Mouse (Mus musculus) kidney, embryonic 16.5 days (tissue): ENCODE data around the gene Tcp1. TPM values are rescaled to one million over a fixed set of nuclear protein-coding genes. Genes with fewer than 3 reads are reported as not detected.
A peak's percentile ranks its signal among the peaks of the same experiment; 100 is the strongest.

ENCODE experiments used
- ATAC-seq: fragments of 200-750 bp; cut with Nextera tagmentation; 2 replicates; pipeline ENCODE4 v1.8.0; 2017; ENCODE audit warnings: moderate TSS enrichment; ENCODE audit not compliant: low FRiP score, low TSS enrichment
- H3K27ac ChIP-seq: fragments of 300-500 bp; sonication (generic); 2 replicates; pipeline ENCODE4 v1.5.1; 2014; ENCODE audit warnings: low read length
- H3K27me3 ChIP-seq: fragments of 300-500 bp; sonication (generic); 2 replicates; pipeline ENCODE4 v1.6.1; 2014; ENCODE audit warnings: low read length, control low read depth, mixed read lengths; ENCODE audit not compliant: insufficient read depth
- H3K36me3 ChIP-seq: fragments of 300-500 bp; sonication (generic); 2 replicates; pipeline ENCODE4 v1.6.1; 2014; ENCODE audit warnings: low read length, control low read depth, mixed read lengths; ENCODE audit not compliant: insufficient read depth
- H3K4me1 ChIP-seq: fragments of 300-500 bp; sonication (generic); 2 replicates; pipeline ENCODE4 v1.6.1; 2014; ENCODE audit warnings: low read length, control low read depth, mixed read lengths; ENCODE audit not compliant: insufficient read depth
- H3K4me2 ChIP-seq: fragments of 300-500 bp; sonication (generic); replicated peaks from 2 replicates; pipeline ENCODE4 v1.6.1; 2014; ENCODE audit warnings: low read depth, low read length
- H3K4me3 ChIP-seq: fragments of 300-500 bp; sonication (generic); 2 replicates; pipeline ENCODE4 v1.5.1; 2014; ENCODE audit warnings: mild to moderate bottlenecking, low read length
- H3K9ac ChIP-seq: fragments of 300-500 bp; sonication (generic); replicated peaks from 2 replicates; pipeline ENCODE4 v1.6.1; 2014; ENCODE audit warnings: low read length
- H3K9me3 ChIP-seq: fragments of 300-500 bp; sonication (generic); 2 replicates; pipeline ENCODE4 v1.6.1; 2016; ENCODE audit warnings: low read length, control low read depth
- WGBS: fragments of 180-500 bp; shearing (Covaris S2); extraction: QIAGEN DNeasy Blood & Tissue Kit; methylation state at CpG from one replicate; pipeline ENCODE4 v1.1.7; 2014; 5-methylcytosine and 5-hydroxymethylcytosine counted together
- polyA plus RNA-seq: library from polyadenylated mRNA; unstranded; fragments of >200 nt; fragmentation: Nextera tagmentation; extraction: Ambion mirVana; gene quantifications from 2 replicates; pipeline ENCODE4 v1.2.1, GENCODE M21; 2015

The Tcp1 gene
- 383 and 391 TPM in 2 replicates for polyA plus RNA-seq

- under 1% methylated on average over 18 of the region's 18 CpGs for WGBS
- no peaks in the 10 kb centered on the region for H3K9me3 ChIP-seq
- H3K27ac ChIP-seq, result peak within 1 kb of the TSS; percentile 95
- peak within 1 kb of the TSS; percentile 99 for H3K9ac ChIP-seq
- ATAC-seq, result 0 out of 2 replicates have a peak, but pooled peaks have one; percentile 14
- peak within 1 kb of the TSS; percentile 93 for H3K4me3 ChIP-seq
- peaks cover 40% of the 10 kb centered on the region for H3K36me3 ChIP-seq
- peaks cover 13% of the 10 kb centered on the region for H3K4me1 ChIP-seq
- no peaks in the 10 kb centered on the region for H3K27me3 ChIP-seq
- peak within 1 kb of the TSS; percentile 91 for H3K4me2 ChIP-seq
Measured at GRCm38 (mm10) chr17:12915488-12915880, at the start of gene Tcp1. Gene Tcp1, plus strand, starts transcription at chr17:12915701.

GRCm38 (mm10) chr17:12866853-12867252 lies 48.6 kb upstream of the Tcp1 start:
- 83% methylated on average over 10 of the region's 10 CpGs for WGBS
- Histone ChIP-seq H3K9ac (no peak overlapping the region), H3K27ac (no peak overlapping the region), H3K36me3 (no peaks in the 10 kb centered on the region), H3K4me2 (no peak overlapping the region), H3K9me3 (no peaks in the 10 kb centered on the region), H3K4me1 (no peaks in the 10 kb centered on the region), H3K27me3 (no peaks in the 10 kb centered on the region), H3K4me3 (no peak overlapping the region)
- ATAC-seq, result no peak

GRCm38 (mm10) chr17:12868043-12868442 lies 47.5 kb upstream of the Tcp1 start, which contains the start of gene Mas1:
Gene Mas1, minus strand, starts transcription at chr17:12868143.
- Histone ChIP-seq H3K9me3 (no peaks in the 10 kb centered on the region), H3K27ac (no peak within 1 kb of the TSS), H3K9ac (no peak within 1 kb of the TSS), H3K4me2 (no peak within 1 kb of the TSS), H3K4me1 (no peaks in the 10 kb centered on the region; the same call in 1 of the 2 replicates), H3K36me3 (no peaks in the 10 kb centered on the region), H3K4me3 (no peak within 1 kb of the TSS), H3K27me3 (no peaks in the 10 kb centered on the region)
- ATAC-seq, result no peak
- WGBS, result 44% methylated on average over 2 of the region's 2 CpGs

- Histone ChIP-seq H3K9me3 (no peaks in the 10 kb centered on the region), H3K4me2 (no peak overlapping the region), H3K4me1 (peaks cover 3% of the 10 kb centered on the region; the same call in 1 of the 2 replicates), H3K9ac (no peak overlapping the region), H3K27me3 (no peaks in the 10 kb centered on the region), H3K36me3 (no peaks in the 10 kb centered on the region), H3K4me3 (no peak overlapping the region), H3K27ac (no peak overlapping the region)
- no peak for ATAC-seq
- WGBS, result 23% methylated on average over 4 of the region's 4 CpGs
Measured at GRCm38 (mm10) chr17:12868640-12869039, 46.9 kb upstream of the Tcp1 start.

- WGBS, result 52% methylated on average over 16 of the region's 16 CpGs
- Histone ChIP-seq H3K9me3 (no peaks in the 10 kb centered on the region), H3K4me1 (peaks cover 8% of the 10 kb centered on the region; the same call in 1 of the 2 replicates), H3K27me3 (no peaks in the 10 kb centered on the region), H3K36me3 (no peaks in the 10 kb centered on the region), H3K4me3 (no peak overlapping the region), H3K9ac (no peak overlapping the region), H3K27ac (no peak overlapping the region), H3K4me2 (no peak overlapping the region)
- no peak for ATAC-seq
Measured at GRCm38 (mm10) chr17:12872275-12873028, 43.0 kb upstream of the Tcp1 start.

GRCm38 (mm10) chr17:12875734-12876133 lies 39.8 kb upstream of the Tcp1 start, which contains the start of gene Mrgprh:
Gene Mrgprh, plus strand, starts transcription at chr17:12876034.
- Histone ChIP-seq H3K27ac (no peak within 1 kb of the TSS), H3K4me1 (peaks cover 8% of the 10 kb centered on the region; the same call in 1 of the 2 replicates), H3K4me3 (no peak within 1 kb of the TSS), H3K9me3 (no peaks in the 10 kb centered on the region), H3K4me2 (no peak within 1 kb of the TSS), H3K36me3 (no peaks in the 10 kb centered on the region), H3K27me3 (no peaks in the 10 kb centered on the region), H3K9ac (no peak within 1 kb of the TSS)
- ATAC-seq, result no peak
- WGBS, result 84% methylated on average over 5 of the region's 5 CpGs

GRCm38 (mm10) chr17:12880178-12880577 lies 35.3 kb upstream of the Tcp1 start:
- Histone ChIP-seq H3K4me1 (no peaks in the 10 kb centered on the region), H3K27ac (no peak overlapping the region), H3K4me3 (peak overlapping the region; percentile 27), H3K27me3 (no peaks in the 10 kb centered on the region), H3K4me2 (peak overlapping the region; percentile 44), H3K9me3 (no peaks in the 10 kb centered on the region), H3K9ac (peak overlapping the region; percentile 53), H3K36me3 (no peaks in the 10 kb centered on the region)
- 3% methylated on average over 14 of the region's 14 CpGs for WGBS
- ATAC-seq, result peak; percentile 77; the same call in 1 of the 2 replicates

DNA sequence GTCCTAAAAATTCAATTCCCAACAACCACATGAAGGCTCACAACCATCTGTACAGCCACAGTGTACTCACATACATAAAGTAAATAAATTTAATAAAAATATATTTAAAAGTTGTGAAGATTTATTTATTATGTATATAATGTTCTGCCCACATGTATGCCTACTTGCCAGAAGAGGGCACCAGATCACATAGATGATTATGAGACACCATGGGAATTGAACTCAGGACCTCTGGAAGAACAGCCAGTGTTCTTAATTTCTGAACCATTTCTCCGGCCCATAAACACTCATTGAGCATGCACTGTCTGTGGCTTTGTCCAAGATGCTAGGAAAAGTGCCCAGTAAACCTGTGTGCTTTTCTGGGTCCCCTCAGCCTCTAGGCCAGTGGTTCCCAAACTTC lies 34.3 kb upstream of the Tcp1 start:
- no peaks in the 10 kb centered on the region for H3K4me1 ChIP-seq
- H3K36me3 ChIP-seq, result no peaks in the 10 kb centered on the region
- H3K4me3 ChIP-seq, result no peak overlapping the region
- no peaks in the 10 kb centered on the region for H3K27me3 ChIP-seq
- H3K4me2 ChIP-seq, result no peak overlapping the region
- ATAC-seq, result no peak
- no peak overlapping the region for H3K9ac ChIP-seq
- H3K9me3 ChIP-seq, result no peaks in the 10 kb centered on the region
- WGBS, result 76% methylated on average over 1 of the region's 1 CpGs
- H3K27ac ChIP-seq, result no peak overlapping the region

DNA sequence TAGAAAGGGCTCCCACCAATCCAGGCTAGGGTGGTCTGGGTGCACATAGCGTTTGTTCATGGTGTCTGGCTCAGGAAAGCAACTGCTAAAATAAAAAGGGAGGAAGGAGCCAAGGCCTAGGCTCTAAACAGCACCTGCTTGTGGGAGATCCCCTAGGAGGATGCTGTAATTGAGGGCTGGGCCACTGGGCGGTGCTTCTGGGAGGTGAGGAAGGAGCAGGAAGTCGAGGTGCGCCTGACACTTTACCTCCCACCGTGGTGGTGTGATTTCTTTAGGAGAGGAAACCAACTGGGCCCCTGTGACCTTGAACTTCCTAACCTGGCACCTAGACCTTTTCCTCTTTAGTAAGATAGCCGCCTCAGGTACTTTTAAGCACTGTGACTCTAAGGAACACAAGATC lies 28.9 kb upstream of the Tcp1 start:
- Histone ChIP-seq H3K4me1 (0 out of 2 replicates have a peak, but pooled peaks cover 2% of the 10 kb centered on the region), H3K27me3 (no peaks in the 10 kb centered on the region), H3K9ac (no peak overlapping the region), H3K9me3 (no peaks in the 10 kb centered on the region), H3K4me2 (no peak overlapping the region), H3K4me3 (no peak overlapping the region), H3K27ac (no peak overlapping the region), H3K36me3 (no peaks in the 10 kb centered on the region)
- ATAC-seq, result no peak
- whole genome bisulfite sequencing, result 30% methylated on average over 6 of the region's 6 CpGs
